Mouse (Mus musculus) embryo, embryonic 11 days (tissue): ENCODE measurements at regions not wholly inside any gene's neighbourhood (a gene's known extent, or its start where the extent isn't known, plus 50 kb on each side); places are given as distances from the start of the nearest gene placed in this dataset.
"Not testable (repeated sequence)": the region's sequence is repeated elsewhere in the genome, so short reads cannot be mapped to it uniquely, and the experiment has no call there.

ENCODE experiments used
- DNase-seq: peaks from one replicate; pipeline ENCODE4 v3.0.0-alpha.2; 2015

DNA sequence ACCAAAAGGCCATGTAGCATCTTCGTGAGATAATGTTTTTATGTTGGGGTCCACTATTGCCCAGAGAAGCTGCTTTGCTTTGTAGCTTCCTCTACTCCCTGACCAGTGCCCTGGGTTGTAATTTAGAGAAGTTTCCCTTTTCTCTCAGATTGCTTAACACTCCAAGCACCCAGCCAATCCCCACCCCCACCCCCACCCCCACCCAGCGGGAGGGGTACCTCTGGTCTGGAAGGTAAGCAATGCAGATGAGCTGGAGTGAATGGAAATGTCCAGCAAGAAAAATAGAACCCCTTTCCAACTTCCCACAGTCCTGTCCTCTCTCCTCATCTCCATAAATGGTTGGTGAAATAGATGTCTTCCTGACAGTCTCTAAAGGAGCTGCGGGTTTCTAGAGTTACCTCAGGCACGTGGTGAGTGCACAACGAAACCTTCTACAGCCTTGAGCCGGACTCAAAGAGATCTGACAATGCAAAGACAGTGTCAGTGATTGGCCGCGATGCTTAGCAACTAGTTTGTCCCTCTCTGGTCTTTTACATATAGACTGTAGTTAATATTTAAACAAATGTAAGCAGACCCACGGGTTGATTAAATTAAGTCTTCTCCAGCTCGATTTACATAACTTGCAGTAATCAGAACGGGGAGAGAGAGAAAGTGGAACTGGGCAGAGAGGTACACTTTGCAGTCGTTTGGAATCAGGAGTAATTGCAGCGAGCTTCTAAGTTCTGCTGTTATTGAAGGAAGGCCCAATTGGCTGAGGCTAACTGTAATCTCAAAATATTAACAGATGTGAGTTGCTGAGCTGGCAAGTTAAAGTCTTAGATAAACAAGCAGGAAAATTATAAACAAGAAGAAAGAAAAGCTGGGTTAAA, 121.7 kb upstream of the Dapk1 start:
- peak; percentile 47 for DNase-seq

- DNase-seq: peak; percentile 58
Observed at GRCm38 (mm10) chr13:60480731-60481431, 120.9 kb upstream of the Dapk1 start.

- not testable (repeated sequence) for DNase-seq
Observed at GRCm38 (mm10) chr13:60481451-60481850, 120.3 kb upstream of the Dapk1 start.

- no peak for DNase-seq
Observed at GRCm38 (mm10) chr13:60481946-60482345, 119.8 kb upstream of the Dapk1 start.

DNA sequence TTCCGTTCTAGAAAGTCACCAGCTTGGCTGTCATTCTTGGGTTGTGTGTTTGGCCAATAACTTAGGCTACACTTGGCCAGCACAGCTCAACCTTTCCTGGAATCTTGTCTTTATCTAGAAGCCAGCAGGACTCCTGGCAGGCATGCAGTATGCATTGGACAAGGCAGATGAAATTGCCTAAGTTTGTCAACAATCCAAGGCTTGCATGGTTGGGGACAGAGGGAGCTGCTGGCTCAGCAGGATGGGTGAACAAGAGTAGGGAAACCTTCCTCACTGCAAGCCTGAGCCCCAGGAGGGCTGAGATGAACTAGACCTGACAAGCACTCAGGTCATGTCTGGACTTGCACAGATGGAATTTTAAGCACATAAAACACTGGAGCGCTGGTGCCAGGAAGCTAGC, 115.6 kb upstream of the Dapk1 start:
- DNase-seq: no peak

GRCm38 (mm10) chr13:60486871-60487270, 114.9 kb upstream of the Dapk1 start:
- no peak for DNase-seq

GRCm38 (mm10) chr13:60488131-60488883, 113.4 kb upstream of the Dapk1 start:
- DNase-seq: no peak

GRCm38 (mm10) chr13:60488884-60489265, 112.9 kb upstream of the Dapk1 start:
- DNase-seq: no peak

DNA sequence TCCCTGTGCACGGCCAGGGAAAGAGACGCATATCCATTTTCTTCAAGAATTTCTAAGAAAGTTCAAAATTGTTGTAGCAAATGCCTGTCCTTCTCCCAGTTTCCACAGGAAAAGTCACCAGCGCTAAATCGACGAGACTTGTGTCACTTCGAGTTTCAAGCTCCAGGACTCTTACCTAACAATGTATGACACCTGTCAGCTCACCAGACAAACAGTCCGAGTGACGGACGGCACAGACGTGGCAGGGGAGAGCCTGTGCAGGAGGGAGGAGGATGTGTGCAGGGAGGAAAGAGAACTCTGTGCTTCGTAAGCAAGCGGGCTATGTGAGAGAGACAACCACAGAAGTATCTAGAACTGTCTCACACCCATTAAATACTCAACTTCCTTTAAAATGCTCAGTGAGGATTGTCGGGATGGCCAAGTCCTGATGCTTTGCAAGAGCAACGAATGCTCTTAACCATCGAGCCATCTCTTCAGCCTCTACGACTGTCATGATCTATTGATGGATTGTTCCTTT, 109.7 kb upstream of the Dapk1 start:
- DNase-seq: no peak

GRCm38 (mm10) chr13:60493836-60494235, 107.9 kb upstream of the Dapk1 start:
- no peak for DNase-seq

DNA sequence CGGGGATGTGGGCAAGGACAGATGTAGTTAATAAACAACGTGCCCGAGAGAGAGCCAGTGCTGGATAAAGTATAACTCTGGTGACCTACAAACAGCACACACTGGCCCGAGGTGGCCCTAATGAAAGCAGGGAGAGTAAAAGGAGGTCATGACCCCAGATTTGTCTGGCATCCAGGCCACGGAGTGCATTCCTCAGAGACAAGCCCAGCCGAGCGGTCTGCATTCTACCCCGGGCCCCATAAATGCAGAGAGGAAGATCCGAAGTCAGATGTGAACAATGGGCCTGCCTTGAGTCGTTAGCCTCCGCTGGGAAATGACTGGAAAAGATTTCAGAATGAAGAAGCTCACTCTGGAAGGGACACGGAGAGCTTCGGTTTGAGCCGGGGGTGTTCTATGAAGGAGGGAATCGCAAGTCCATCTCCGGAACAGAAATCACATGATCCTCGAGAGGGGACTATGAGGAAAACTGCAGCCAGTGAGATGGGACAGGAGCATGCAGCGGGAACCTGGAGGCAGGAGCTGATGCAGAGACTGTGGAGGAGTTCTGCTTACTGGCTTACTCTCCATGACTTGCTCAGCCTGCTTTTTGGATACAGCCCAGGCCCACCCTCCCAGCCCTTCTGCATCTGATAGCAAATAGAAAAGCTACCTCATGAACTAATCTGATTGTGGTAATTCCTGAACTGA, 103.9 kb upstream of the Dapk1 start:
- DNase-seq: peak; percentile 79

GRCm38 (mm10) chr13:60504196-60504595, 97.6 kb upstream of the Dapk1 start:
- DNase-seq: no peak

DNA sequence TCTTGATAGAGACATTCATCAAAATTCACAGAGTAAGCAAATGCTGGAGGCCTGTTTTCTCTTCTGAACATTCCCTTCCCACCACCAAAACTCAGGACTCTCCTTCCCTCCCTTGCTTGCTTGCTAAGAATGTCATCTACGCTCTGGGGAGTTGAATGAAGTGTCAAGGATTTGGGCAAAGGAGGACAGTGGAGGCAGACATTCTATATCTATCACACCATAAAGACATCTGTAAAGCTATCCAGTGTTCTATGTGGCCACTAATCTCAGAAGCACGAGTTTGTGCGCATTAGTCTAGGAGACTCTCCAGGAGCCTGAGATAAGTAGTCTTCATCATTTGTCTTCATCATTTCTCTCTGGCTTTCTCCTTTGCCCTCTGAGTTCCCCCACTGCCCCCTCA, 94.1 kb upstream of the Dapk1 start:
- DNase-seq: peak; percentile 15

- peak; percentile 46 for DNase-seq
Observed at GRCm38 (mm10) chr13:60508054-60508453, 93.7 kb upstream of the Dapk1 start.

DNA sequence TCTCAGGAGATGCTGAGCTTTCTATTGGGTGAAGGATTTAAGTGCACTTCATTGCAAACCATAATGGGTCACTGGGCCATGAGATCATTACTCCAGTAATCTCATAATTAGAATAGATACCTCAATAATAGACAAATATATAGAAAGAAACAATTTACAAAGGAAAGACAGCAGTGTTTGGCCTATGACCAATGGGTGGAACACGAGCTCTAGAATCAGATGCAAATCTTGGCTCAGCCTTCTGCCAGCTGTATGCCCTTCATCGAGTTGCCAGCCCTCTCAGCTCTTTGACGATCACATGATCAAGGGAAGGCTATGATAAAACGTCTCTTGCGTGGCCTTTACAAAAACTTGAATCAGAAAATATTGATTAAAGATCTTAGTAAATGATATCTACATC, 92.9 kb upstream of the Dapk1 start:
- DNase-seq: no peak

GRCm38 (mm10) chr13:60511101-60511500, 90.6 kb upstream of the Dapk1 start:
- no peak for DNase-seq

GRCm38 (mm10) chr13:60511628-60512027, 90.1 kb upstream of the Dapk1 start:
- no peak for DNase-seq

GRCm38 (mm10) chr13:60513756-60514155, 88.0 kb upstream of the Dapk1 start:
- DNase-seq: no peak

GRCm38 (mm10) chr13:60514806-60515205, 86.9 kb upstream of the Dapk1 start:
- no peak for DNase-seq

DNA sequence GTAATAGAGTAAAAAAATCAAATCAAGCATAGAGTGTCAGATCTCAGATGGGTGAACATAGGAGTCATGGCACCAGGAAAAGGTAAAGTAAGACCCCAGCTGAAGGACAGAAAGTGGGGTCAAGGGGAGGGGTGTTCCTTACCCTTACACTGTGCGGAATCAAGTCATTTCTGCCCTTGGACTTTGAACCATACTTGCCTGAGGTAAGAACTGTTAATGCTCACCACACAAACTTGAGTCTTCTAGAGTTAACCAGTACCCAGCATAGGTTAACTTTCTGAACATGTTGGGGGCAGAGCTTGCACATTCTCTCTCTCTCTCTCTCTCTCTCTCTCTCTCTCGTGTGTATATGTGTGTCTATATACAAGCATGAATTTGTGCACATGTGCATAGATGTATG, 83.7 kb upstream of the Dapk1 start:
- no peak for DNase-seq

DNA sequence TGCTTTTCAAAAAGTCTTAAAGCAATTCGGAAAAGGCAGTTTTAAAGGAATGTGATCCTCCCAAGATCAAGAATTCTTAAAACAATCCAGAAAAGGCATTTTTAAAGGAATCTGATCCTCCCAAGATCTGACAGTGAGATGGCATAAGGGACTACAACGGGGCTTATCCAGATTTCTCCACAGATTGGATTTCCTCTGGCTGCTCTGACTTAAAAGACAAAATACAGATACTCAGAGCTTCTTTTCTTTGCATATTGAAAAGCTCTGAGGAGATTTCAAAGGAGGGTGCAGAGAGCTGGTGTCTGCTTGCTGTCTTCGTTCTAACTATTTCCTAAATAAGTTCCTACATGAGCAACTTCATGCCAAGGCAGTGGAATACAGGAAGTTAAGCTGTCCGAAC, 82.0 kb upstream of the Dapk1 start:
- DNase-seq: no peak

DNA sequence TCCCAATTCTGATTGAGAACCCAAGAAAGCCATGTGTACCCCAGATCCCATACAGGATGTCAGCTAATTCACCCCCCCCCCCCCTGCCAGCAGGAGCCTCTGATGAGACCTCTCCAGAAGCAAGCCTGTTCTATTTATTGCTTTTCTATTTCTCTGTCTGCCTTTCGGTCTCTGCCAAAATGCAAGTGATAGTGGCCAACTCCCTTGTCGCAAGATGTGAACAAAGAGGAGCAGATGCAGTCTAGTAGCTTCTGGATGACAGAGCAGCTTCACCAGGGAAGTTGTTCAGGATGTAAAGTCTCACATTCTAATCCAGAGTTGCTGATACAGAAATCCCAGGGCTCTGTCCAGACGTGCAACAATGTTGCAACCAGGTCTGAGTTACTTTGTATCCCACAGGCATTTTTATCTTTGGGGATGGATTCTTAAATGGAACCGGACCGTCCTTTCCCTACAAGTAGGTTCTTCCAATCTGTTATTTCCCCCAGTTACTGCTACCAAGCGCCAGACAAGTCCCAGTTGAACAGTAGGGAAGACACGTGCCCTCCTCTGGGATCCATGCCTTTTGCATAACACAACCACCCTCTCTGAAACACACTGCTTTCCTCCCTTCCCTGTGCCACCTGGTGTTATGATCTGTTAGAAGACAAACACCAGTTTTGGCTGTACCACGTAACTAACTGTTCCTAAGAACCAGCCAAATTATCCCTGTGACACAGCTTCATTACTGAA, 78.9 kb upstream of the Dapk1 start:
- no peak for DNase-seq
